Mouse (Mus musculus) C2C12 (cell line): ENCODE measurements around the gene Spry1.

Source experiments
- CEBPB ChIP-seq: IDR thresholded peaks from one replicate; pipeline ENCODE4 v1.6.1; 2011; ENCODE audit warnings: low read depth, mild to moderate bottlenecking, control low read depth, moderate library complexity
- CTCF ChIP-seq: IDR thresholded peaks from one replicate; pipeline ENCODE4 v1.5.1; 2011; ENCODE audit not compliant: control insufficient read depth, insufficient read depth, insufficient read length
- MAX ChIP-seq: IDR thresholded peaks from one replicate; pipeline ENCODE4 v1.6.1; 2011; ENCODE audit warnings: mild to moderate bottlenecking, control low read depth
- MYOG ChIP-seq: IDR thresholded peaks from one replicate; pipeline ENCODE4 v1.6.1; 2011; ENCODE audit not compliant: control insufficient read depth, insufficient read length; ENCODE audit errors: extremely low read depth

- TF ChIP-seq CEBPB = no peak
- no peak for TF ChIP-seq MAX
- TF ChIP-seq CTCF = no peak
- no peak for TF ChIP-seq MYOG
Observed at GRCm38 (mm10) chr3:37669100-37669499, 29.4 kb downstream of the Spry1 start.
